Mouse (Mus musculus) cortical plate, adult 2 months (tissue): ENCODE results near the gene Olfr1359. TPM values are rescaled to one million over a fixed set of nuclear protein-coding genes. Genes with fewer than 3 reads are reported as not detected.
A peak's percentile ranks its signal among the peaks of the same experiment; 100 is the strongest.
"Not testable (repeated sequence)": the region's sequence is repeated elsewhere in the genome, so short reads cannot be mapped to it uniquely, and the experiment has no call there.

Experiments used
- H3K27ac ChIP-seq: fragments of 200-500 bp; 2 replicates; pipeline ENCODE4 v1.5.1; 2012; ENCODE audit warnings: low read length, control low read depth, inconsistent platforms; ENCODE audit not compliant: insufficient read depth
- H3K4me1 ChIP-seq: fragments of 200-500 bp; 2 replicates; pipeline ENCODE4 v1.6.1; 2011; ENCODE audit warnings: low read length; ENCODE audit not compliant: control insufficient read depth, insufficient read depth
- H3K4me3 ChIP-seq: fragments of 200-500 bp; 2 replicates; pipeline ENCODE4 v1.5.1; 2011; ENCODE audit warnings: mild to moderate bottlenecking, low read length, control low read depth; ENCODE audit not compliant: insufficient read depth
- CTCF ChIP-seq: fragments of 200-500 bp; IDR thresholded peaks from 2 replicates; pipeline ENCODE4 v1.5.1; 2011; ENCODE audit warnings: mild to moderate bottlenecking, control low read depth, low read length; ENCODE audit not compliant: insufficient read depth; ENCODE audit errors: extremely low read depth
- POLR2A ChIP-seq: fragments of 200-500 bp; IDR thresholded peaks from 2 replicates; pipeline ENCODE4 v1.6.1; 2011; ENCODE audit warnings: mild to moderate bottlenecking, low read length, control low read depth; ENCODE audit not compliant: insufficient read depth; ENCODE audit errors: extremely low read depth
- polyA plus RNA-seq: library from polyadenylated mRNA; depleted of rRNA; stranded (reverse); fragments of >200 nt; gene quantifications from 2 replicates; pipeline ENCODE4 v1.2.3, GENCODE M21; 2012

Gene Olfr1359
- polyA plus RNA-seq, 1 experiment, result not detected

DNA sequence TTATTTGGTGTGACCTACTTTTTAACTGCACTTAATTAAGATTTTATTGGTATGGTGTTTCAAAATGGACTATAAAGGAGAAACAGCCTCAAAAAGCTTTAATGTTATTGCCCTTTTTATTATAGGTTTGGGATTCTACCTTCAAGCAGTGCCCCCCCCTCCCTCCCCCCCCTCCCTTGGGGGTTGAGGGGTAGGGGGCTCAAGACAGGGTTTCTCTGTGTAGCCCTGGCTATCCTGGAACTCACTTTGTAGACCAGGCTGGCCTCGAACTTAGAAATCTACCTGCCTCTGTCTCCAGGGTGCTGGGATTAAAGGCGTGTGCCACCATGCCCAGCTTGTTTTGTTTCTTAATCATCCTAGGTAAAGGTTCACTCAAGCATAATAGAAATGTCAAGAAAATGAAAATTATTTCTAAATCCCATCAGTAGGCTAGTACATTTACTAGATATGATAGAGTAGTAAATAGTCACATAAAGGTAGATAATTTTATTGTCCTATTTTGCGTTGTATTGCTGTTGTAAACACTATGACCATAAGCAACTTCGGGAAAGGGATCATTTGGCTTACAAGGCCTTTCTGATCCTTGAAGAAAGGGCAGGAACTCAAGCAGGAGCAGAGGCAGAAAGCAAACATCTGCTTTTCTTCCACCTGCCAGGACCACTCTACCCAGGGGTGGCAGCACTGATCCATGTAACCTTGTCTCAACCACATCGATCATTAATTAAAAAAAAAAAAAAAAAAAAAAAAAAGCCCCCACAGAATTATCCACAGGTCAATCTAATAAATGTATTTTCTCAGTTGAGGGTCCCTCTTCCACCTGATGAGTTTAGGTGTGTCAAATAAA is 25.3 kb downstream of the Olfr1359 start:
- Histone ChIP-seq H3K27ac (no peak overlapping the region), H3K4me1 (0 out of 2 replicates have a peak, but pooled peaks cover 2% of the 10 kb centered on the region), H3K4me3 (no peak overlapping the region)
- TF ChIP-seq CTCF (no peak), POLR2A (no peak)

GRCm38 (mm10) chr13:21727948-21728572 is 30.1 kb downstream of the Olfr1359 start:
- TF ChIP-seq CTCF (no peak), POLR2A (no peak)
- H3K27ac ChIP-seq, result no peak overlapping the region
- H3K4me3 ChIP-seq, result no peak overlapping the region
- no peaks in the 10 kb centered on the region for H3K4me1 ChIP-seq

DNA sequence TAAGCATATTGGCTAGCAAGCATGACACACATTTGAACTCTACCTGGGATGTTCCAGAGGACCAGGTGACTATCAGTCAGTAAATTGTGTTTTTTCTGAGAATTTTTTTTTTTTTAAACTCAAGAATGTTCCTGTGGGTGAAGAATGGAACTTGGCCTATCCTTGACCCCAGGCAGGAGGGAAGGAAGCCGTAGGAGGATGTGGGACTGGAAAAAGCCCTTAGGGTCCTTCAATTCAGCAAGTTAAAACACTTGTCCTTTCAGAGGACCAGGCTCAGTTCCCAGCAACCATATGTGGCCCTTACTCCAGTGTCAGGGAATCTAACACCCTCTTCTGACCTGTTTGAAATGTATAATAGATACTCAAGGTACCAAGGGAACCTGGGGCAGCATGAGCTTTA is 31.6 kb downstream of the Olfr1359 start:
- Histone ChIP-seq H3K27ac (no peak overlapping the region), H3K4me3 (no peak overlapping the region), H3K4me1 (no peaks in the 10 kb centered on the region; the same call in 1 of the 2 replicates)
- TF ChIP-seq POLR2A (no peak), CTCF (no peak)

DNA sequence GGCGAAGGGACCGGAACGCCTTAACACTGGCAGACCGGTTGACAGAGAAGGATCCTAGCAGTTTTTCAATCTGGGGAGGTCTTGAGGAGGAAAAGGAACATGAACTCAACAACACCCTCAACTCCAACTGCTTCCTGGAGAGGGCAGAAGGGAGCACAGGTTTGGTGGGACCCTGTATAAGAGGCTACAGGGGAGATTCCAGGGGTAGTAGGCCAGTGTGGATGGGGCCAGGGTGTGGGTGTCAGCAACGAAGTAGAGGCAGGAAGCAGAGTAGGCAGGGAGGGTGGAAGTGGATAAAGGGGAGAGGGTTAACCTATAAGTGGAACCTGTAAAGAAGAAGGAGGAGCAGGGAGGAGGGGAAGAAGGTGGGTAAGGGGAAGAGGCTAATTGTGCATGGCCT is 35.6 kb downstream of the Olfr1359 start:
- no peak overlapping the region for H3K27ac ChIP-seq
- no peaks in the 10 kb centered on the region; the same call in 1 of the 2 replicates for H3K4me1 ChIP-seq
- no peak overlapping the region for H3K4me3 ChIP-seq
- TF ChIP-seq POLR2A, result no peak
- TF ChIP-seq CTCF, result no peak

- Histone ChIP-seq H3K4me1 (no peaks in the 10 kb centered on the region; the same call in 1 of the 2 replicates), H3K27ac (no peak overlapping the region)
- TF ChIP-seq CTCF (peak; percentile 81), POLR2A (no peak)
Measured at GRCm38 (mm10) chr13:21734010-21734905, 36.3 kb downstream of the Olfr1359 start.

GRCm38 (mm10) chr13:21734906-21735767 is 37.2 kb downstream of the Olfr1359 start, which contains the start of gene Hist1h4j:
Gene Hist1h4j, plus strand, starts transcription at chr13:21735064.
- Histone ChIP-seq H3K4me3 (peak within 1 kb of the TSS; percentile 51), H3K27ac (0 out of 2 replicates have a peak within 1 kb of the TSS, but pooled peaks have one; percentile 9)
- TF ChIP-seq POLR2A, result peak; percentile 83
- not testable (repeated sequence) for H3K4me1 ChIP-seq

More at GRCm38 (mm10) chr13:21734010-21734905, 36.3 kb downstream of the Olfr1359 start:
- H3K4me3 ChIP-seq, result peak overlapping the region; percentile 51

DNA sequence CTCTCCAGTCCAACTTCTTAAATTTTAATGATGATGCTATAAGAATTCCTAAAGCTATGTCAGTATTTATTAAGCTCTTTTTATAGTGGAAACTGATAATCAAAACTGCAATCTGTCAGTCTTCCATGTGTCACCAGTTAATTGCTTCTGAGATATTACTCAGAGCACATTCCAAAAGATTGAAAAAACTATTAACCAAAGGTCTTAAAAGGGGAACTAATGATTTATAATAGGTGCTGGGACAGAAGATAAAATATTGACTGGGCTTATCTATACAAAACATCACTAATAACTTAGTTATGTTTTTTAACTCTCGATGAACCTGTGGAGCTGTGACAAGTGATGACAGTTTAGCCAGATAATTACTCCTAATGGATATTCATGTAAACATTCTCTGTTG is 47.1 kb downstream of the Olfr1359 start:
- no peak overlapping the region for H3K4me3 ChIP-seq
- TF ChIP-seq CTCF, result no peak
- TF ChIP-seq POLR2A, result no peak
- H3K27ac ChIP-seq, result no peak overlapping the region
- H3K4me1 ChIP-seq, result peaks cover 2% of the 10 kb centered on the region; the same call in 1 of the 2 replicates

- Histone ChIP-seq H3K4me3 (peak overlapping the region; percentile 58), H3K4me1 (peaks cover 2% of the 10 kb centered on the region; the same call in 1 of the 2 replicates), H3K27ac (no peak overlapping the region)
- TF ChIP-seq POLR2A (no peak), CTCF (no peak)
Measured at GRCm38 (mm10) chr13:21749387-21750158, 51.7 kb downstream of the Olfr1359 start.
